Mouse (Mus musculus) left cerebral cortex, postnatal 36 days (tissue): Measurements from ENCODE around the gene Adm. TPM values are rescaled to one million over a fixed set of nuclear protein-coding genes. Genes with fewer than 3 reads are reported as not detected.
"Not testable (repeated sequence)": the region's sequence is repeated elsewhere in the genome, so short reads cannot be mapped to it uniquely, and the experiment has no call there.

Source experiments
- DNase-seq, 2 experiments: peaks; one replicate each; pipeline ENCODE4 v3.0.0; 2021 to 2022; ENCODE audit warnings: low spot score in 2 of 2, mixed read lengths in 1 of 2
- intact Hi-C: fragments of 180-260 bp; cut with DNase I; formaldehyde crosslinking; loops from one replicate; pipeline ENCODE4 v1.15.1; 2025
- total RNA-seq, 2 experiments: library from RNA; stranded (reverse); gene quantifications; 2 replicates each; pipeline ENCODE4 v1.2.3; 2021

The Adm gene
- total RNA-seq, result 1 to 10 TPM; 2.4 to 2.9 TPM

DNA sequence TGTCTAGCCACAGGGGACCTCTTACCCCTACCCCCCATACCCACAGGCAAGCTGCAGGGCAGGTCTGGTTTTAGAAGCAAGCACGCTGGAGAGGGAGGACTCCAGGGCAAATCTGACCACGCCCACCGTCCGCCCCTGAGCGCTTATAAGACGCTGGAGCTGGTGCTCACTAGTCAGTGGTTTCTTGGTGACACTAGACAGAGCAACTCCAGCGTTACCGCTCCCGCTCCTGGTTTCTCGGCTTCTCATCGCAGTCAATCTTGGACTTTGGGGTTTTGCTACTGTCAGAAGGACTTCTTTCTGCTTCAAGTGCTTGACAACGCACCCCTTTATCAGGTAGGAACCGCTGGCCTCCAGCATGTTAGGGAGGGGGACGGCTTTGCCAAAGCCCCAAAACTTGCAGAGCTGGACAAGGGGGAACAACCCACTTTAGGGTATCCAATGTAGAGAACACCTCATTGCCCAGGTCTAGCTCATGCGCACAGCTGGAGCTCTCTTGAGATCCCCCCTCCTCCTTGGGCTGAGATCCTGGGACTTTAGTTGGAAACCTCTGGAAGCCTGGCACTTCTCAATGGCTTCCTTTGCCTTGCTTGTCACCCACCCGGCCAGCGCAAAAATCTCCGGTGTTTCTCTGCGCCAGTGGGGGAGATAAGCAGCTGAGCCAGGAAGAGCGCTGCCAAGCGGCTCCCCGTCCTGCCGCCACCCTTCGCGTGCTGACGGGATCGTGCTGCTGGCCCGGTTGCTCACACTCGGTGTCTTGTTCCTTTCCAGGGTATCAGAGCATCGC lies at the start of gene Adm:
Gene Adm, plus strand, starts transcription at position 176 of the 787 bp plus-strand sequence.
- DNase-seq, result peak; percentile 29 to 42
- intact Hi-C loops, result loop anchor here (2.0 to 5.0 kb wide), 3 partner anchors 79 to 465 kb away; no protein-coding TSS in a partner anchor

DNA sequence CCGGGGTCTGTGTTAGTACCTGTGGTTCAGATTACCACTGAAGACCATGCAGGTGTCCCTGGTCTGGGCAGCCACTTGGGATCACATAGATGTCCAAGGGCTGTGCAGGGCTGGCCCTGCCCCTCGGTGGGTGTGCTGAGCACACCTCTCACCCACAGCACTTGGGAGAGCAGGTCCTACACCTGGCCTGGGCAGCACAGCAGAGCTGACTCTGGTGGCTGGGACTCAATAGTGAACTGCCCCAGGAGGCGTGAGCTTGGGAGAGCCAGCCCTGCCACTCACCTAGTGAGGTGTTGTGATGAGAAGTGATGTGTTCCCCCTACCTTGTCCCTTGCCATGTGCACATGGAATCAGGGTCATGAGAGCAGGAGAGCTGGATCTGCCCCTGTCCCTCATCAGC lies 43.8 kb upstream of the Adm start:
- intact Hi-C loops, result no loop called here
- no peak for DNase-seq

- intact Hi-C loops, result no loop called here
- DNase-seq, result no peak
These were observed 43.3 kb upstream of the Adm start for GRCm38 (mm10) chr7:110584159-110584558.

GRCm38 (mm10) chr7:110585250-110585649 lies 42.2 kb upstream of the Adm start:
- intact Hi-C loops, result no loop called here
- no peak for DNase-seq

GRCm38 (mm10) chr7:110587721-110588120 lies 39.7 kb upstream of the Adm start:
- intact Hi-C loops, result no loop called here
- DNase-seq, result no peak

DNA sequence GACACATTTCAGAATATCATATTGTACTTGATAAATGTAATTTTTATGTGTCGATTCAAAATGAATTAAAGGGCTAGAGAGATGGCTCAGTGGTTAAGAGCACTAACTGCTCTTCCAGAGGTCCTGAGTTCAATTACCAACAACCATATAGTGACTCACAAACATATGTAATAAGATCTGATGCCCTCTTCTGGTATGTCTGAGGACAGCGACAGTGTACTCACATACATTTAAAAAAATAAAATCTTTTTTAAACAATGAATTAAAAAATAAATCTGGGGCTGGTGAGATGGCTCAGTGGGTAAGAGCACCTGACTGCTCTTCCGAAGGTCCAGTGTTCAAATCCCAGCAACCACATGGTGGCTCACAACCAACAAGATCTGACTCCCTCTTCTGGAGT lies 33.5 kb upstream of the Adm start:
- intact Hi-C loops, DNase-seq: not testable (repeated sequence)

DNA sequence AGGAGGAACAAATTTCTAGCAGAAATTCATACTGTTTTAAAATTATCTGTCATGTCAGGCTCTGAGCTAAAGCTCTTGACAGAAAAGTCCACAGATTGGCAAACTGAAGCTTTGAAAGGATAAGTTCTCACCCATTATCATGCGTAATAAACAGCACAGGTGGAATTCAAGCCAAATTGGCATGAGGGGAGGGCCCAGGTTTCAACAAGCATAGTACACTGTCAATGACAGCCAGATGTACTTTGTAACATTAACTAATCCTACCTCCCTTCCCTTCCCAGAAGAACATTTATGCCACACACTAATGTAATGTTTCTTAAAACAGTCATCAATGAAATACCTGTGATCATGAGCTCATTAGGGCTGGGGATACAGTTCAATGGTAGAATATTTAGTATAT lies 30.3 kb upstream of the Adm start:
- intact Hi-C loops, result no loop called here
- DNase-seq, result no peak

DNA sequence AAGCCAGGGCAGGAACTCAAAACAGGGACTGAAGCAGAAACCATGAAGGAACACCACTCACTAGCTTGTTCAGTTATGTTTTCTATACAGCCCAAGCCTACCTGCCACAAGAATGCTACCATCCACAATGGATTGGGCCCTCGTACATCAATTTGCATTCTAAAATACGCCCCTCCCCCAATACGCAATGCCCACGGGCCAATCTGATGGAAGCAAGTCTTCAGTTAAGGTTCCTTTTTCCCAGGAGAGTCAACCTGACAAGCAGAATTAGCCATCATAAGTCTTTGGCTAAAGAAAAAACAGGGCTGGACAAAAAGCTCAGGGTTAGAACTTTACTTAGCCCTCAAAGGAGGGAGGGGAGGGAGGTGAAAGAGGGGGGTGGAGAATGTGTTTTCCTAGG lies 22.0 kb upstream of the Adm start:
- intact Hi-C loops, result no loop called here
- no peak for DNase-seq

- no peak for DNase-seq
- intact Hi-C loops, result no loop called here
These were observed 20.6 kb upstream of the Adm start for GRCm38 (mm10) chr7:110606906-110607305.

- no peak for DNase-seq
These were observed 13.9 kb upstream of the Adm start for GRCm38 (mm10) chr7:110613381-110614132.

GRCm38 (mm10) chr7:110614133-110615063 lies 13.1 kb upstream of the Adm start, which contains the start of gene Sbf2:
Gene Sbf2 (minus strand): TSS chr7:110614922.
- intact Hi-C loops, result loop anchor here (5.0 kb wide), 1 partner anchor 57 kb away; no protein-coding TSS in a partner anchor
- DNase-seq, result peak; percentile 80

More at GRCm38 (mm10) chr7:110613381-110614132, 13.9 kb upstream of the Adm start:
- intact Hi-C loops, result loop anchor here (5.0 kb wide), 1 partner anchor 56 kb away; no protein-coding TSS in a partner anchor

- intact Hi-C loops, result no loop called here
- peak; percentile 66 for DNase-seq
These were observed 12.3 kb upstream of the Adm start for GRCm38 (mm10) chr7:110615151-110615631.

- DNase-seq, result no peak
- intact Hi-C loops, result no loop called here
These were observed 11.7 kb upstream of the Adm start for GRCm38 (mm10) chr7:110615792-110616191.

- intact Hi-C loops, result no loop called here
- DNase-seq, result no peak
These were observed 8.3 kb upstream of the Adm start for GRCm38 (mm10) chr7:110619086-110619611.

DNA sequence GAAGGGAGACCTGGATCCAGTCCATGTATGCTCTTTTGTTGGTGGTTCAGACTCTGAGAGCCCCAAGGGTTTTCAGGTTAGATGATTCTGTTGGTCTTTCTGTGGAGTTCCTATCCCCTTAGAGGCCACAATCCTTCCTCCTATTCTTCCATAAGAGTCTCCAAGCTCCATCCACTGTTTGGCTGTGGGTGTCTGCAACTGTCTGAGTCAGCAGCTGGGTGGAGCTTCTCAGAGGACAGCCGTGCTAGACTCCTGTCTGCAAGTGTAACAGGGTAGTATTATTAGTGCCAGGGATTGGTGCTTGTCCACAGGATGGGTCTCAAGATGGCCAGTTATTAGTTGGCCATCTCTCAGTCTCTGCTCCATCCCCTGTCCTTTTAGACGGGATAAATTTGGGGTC lies 3.4 kb upstream of the Adm start:
- DNase-seq, result no peak
- intact Hi-C loops, result no loop called here

DNA sequence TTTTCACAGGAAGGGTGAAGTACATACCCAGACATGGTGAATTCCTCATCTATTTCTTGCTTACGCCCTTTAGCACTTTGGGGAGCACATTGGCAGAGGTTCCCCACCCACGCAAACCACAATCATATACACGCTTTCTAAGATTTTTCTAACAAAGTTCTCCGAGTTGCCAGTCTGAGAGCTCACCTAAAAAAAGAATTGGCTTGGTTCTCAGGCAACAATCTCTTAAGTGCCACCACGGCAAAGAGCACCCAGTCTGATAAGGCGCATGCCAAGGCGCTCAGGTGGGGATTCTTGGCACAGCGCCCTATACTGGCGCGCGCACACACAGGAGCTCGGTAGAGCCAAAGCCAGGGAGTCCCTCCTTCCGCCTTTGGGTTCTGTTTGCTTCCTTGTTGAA lies 2.5 kb upstream of the Adm start:
- intact Hi-C loops, result loop anchor here (5.0 kb wide), 2 partner anchors 193 to 463 kb away; no protein-coding TSS in a partner anchor
- DNase-seq, result no peak

DNA sequence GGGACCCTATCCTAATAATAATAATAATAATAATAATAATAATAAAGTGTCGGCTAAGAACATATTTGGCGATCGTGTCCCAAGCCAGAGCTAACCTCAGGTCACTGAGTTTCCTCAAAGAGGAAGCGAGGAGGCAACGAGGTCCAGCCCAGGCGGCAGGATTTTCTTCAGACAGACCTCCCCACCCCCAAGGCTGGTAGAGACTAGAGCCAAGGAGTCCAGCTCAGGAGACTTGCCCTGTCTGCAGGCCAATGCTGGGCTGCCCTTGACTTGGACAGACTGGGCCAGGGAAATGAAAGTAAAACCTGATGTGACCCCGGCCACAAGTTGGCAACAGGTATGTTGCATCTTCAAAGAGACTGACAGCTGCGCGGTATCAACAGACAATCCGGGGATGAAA lies 2.0 kb upstream of the Adm start:
- intact Hi-C loops, result loop anchor here (5.0 kb wide), 2 partner anchors 193 to 463 kb away; no protein-coding TSS in a partner anchor
- no peak for DNase-seq

DNA sequence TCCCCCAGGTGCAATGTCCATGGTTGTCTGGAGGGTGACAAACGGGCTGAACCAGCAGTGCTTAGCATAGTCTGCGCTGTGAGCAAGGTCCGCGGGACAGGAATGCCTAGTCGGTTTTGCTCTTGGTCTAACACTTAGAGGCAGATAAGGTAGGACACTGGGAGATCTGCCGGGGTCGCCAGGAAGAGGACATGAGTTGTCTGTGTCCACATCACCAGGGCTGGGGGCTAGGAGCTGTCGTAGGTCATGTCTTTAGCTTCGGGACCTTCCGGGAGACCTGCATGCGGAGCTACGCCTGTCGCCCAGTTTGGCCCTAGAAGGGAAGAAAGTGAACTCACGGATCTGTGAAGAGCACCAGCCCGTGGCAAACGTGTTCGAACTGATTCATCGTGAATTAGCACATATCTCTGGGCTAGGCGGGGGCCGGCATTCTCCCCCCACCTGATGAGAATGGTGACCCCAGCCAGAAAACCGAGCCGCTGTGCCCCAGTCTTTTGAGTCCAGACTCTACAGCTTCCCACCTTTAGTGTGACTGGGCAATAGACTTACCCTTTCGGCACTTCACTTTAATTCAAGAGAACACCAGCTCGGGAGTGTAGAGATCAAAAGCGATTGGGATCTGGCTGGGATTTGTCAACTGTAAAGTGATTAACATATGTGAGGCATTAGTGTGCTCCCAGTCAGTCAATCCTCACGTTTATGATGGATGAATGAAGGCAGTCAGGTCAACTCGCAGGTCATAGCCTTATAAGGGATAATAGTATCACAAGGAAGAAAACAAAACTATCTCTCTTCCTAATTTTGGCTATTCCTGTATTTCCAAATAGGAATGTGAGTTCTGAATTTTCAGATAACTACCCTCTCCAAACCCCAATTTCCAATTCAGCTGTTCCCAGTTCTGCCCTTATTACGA lies 1.0 kb upstream of the Adm start:
- intact Hi-C loops, result loop anchor here (2.0 to 5.0 kb wide), 3 partner anchors 78 to 464 kb away; no protein-coding TSS in a partner anchor
- DNase-seq, result no peak
